Mouse (Mus musculus) forebrain, embryonic 16.5 days (tissue): ENCODE measurements around the gene Stat2. TPM values are rescaled to one million over a fixed set of nuclear protein-coding genes. Genes with fewer than 3 reads are reported as not detected.
A peak's percentile ranks its signal among the peaks of the same experiment; 100 is the strongest.
"Not testable (repeated sequence)": the region's sequence is repeated elsewhere in the genome, so short reads cannot be mapped to it uniquely, and the experiment has no call there.

Source experiments
- ATAC-seq: fragments of 200-750 bp; cut with Nextera tagmentation; 2 replicates; pipeline ENCODE4 v1.8.0; 2017; ENCODE audit warnings: mild to moderate bottlenecking, moderate library complexity
- H3K27ac ChIP-seq: fragments of 300-500 bp; sonication (generic); 2 replicates; pipeline ENCODE4 v1.5.1; 2014; ENCODE audit warnings: low read length, control low read depth
- H3K27me3 ChIP-seq: fragments of 300-500 bp; sonication (generic); replicated peaks from 2 replicates; pipeline ENCODE4 v1.6.1; 2014; ENCODE audit warnings: low read length; ENCODE audit not compliant: control insufficient read depth, insufficient read depth
- H3K36me3 ChIP-seq: fragments of 300-500 bp; sonication (generic); 2 replicates; pipeline ENCODE4 v1.6.1; 2014; ENCODE audit not compliant: control insufficient read depth, insufficient read depth
- H3K4me1 ChIP-seq: fragments of 300-500 bp; sonication (generic); replicated peaks from 2 replicates; pipeline ENCODE4 v1.6.1; 2014; ENCODE audit warnings: low read length; ENCODE audit not compliant: control insufficient read depth, insufficient read depth
- H3K4me2 ChIP-seq: fragments of 300-500 bp; sonication (generic); 2 replicates; pipeline ENCODE4 v1.6.1; 2014; ENCODE audit warnings: mild to moderate bottlenecking, low read length, control low read depth
- H3K4me3 ChIP-seq: fragments of 300-500 bp; sonication (generic); replicated peaks from 2 replicates; pipeline ENCODE4 v1.5.1; 2014; ENCODE audit warnings: mild to moderate bottlenecking, low read length, control low read depth
- H3K9ac ChIP-seq: fragments of 300-500 bp; sonication (generic); replicated peaks from 2 replicates; pipeline ENCODE4 v1.6.1; 2014; ENCODE audit warnings: low read depth, low read length, control low read depth
- H3K9me3 ChIP-seq: fragments of 300-500 bp; sonication (generic); 2 replicates; pipeline ENCODE4 v1.6.1; 2016; ENCODE audit warnings: low read length; ENCODE audit not compliant: control insufficient read depth
- WGBS: fragments of 180-500 bp; shearing (Covaris S2); extraction: QIAGEN DNeasy Blood & Tissue Kit; methylation state at CpG from one replicate; pipeline ENCODE4 v1.1.7; 2014; 5-methylcytosine and 5-hydroxymethylcytosine counted together
- polyA plus RNA-seq: library from polyadenylated mRNA; unstranded; fragments of >200 nt; fragmentation: Nextera tagmentation; extraction: Ambion mirVana; gene quantifications from 2 replicates; pipeline ENCODE4 v1.2.1, GENCODE M21; 2015

Stat2 gene
- polyA plus RNA-seq, 1 experiment from 2014 or later = 23.3 TPM

- Histone ChIP-seq H3K9ac (no peak overlapping the region), H3K36me3 (peaks cover 15% of the 10 kb centered on the region), H3K27ac (no peak overlapping the region), H3K27me3 (no peaks in the 10 kb centered on the region), H3K9me3 (no peaks in the 10 kb centered on the region), H3K4me1 (no peaks in the 10 kb centered on the region), H3K4me2 (no peak overlapping the region), H3K4me3 (no peak overlapping the region)
- 64% methylated on average over 31 of the region's 31 CpGs for WGBS
- ATAC-seq = peak; percentile 38; the same call in 1 of the 2 replicates
Measured at GRCm38 (mm10) chr10:128283604-128284579, 13.5 kb downstream of the Stat2 start.

GRCm38 (mm10) chr10:128290594-128290993 is 20.2 kb downstream of the Stat2 start:
- not testable (repeated sequence) for H3K4me1 ChIP-seq, H3K4me3 ChIP-seq, H3K9me3 ChIP-seq, H3K36me3 ChIP-seq, H3K4me2 ChIP-seq, ATAC-seq, H3K27ac ChIP-seq, H3K9ac ChIP-seq, H3K27me3 ChIP-seq
- WGBS = 100% methylated on average over 1 of the region's 1 CpGs

GRCm38 (mm10) chr10:128296370-128297090 is 26.2 kb downstream of the Stat2 start:
- peak; percentile 28; the same call in 1 of the 2 replicates for ATAC-seq
- WGBS = 44% methylated on average over 13 of the region's 13 CpGs
- H3K4me2 ChIP-seq = no peak overlapping the region
- H3K27ac ChIP-seq = no peak overlapping the region
- 0 out of 2 replicates have a peak, but pooled peaks cover 3% of the 10 kb centered on the region for H3K36me3 ChIP-seq
- 0 out of 2 replicates have a peak, but pooled peaks cover 2% of the 10 kb centered on the region for H3K4me1 ChIP-seq
- no peak overlapping the region for H3K9ac ChIP-seq
- H3K4me3 ChIP-seq = no peak overlapping the region
- H3K9me3 ChIP-seq = no peaks in the 10 kb centered on the region
- no peaks in the 10 kb centered on the region for H3K27me3 ChIP-seq

GRCm38 (mm10) chr10:128297221-128297620 is 26.9 kb downstream of the Stat2 start:
- Histone ChIP-seq H3K9me3 (no peaks in the 10 kb centered on the region), H3K27me3 (no peaks in the 10 kb centered on the region), H3K4me2 (no peak overlapping the region), H3K4me3 (no peak overlapping the region), H3K27ac (no peak overlapping the region), H3K36me3 (no peaks in the 10 kb centered on the region), H3K9ac (no peak overlapping the region), H3K4me1 (peaks cover 3% of the 10 kb centered on the region)
- no peak for ATAC-seq
- WGBS = 67% methylated on average over 4 of the region's 4 CpGs

- no peak overlapping the region for H3K4me3 ChIP-seq
- ATAC-seq = no peak
- H3K27ac ChIP-seq = no peak overlapping the region
- H3K27me3 ChIP-seq = no peaks in the 10 kb centered on the region
- H3K9me3 ChIP-seq = no peaks in the 10 kb centered on the region
- no peak overlapping the region for H3K4me2 ChIP-seq
- no peaks in the 10 kb centered on the region for H3K36me3 ChIP-seq
- H3K9ac ChIP-seq = no peak overlapping the region
- 76% methylated on average over 11 of the region's 11 CpGs for WGBS
- peaks cover 7% of the 10 kb centered on the region for H3K4me1 ChIP-seq
Measured at GRCm38 (mm10) chr10:128297622-128298021, 27.3 kb downstream of the Stat2 start.

GRCm38 (mm10) chr10:128298243-128298642 is 27.9 kb downstream of the Stat2 start:
- no peak overlapping the region for H3K9ac ChIP-seq
- ATAC-seq = no peak
- no peak overlapping the region for H3K4me3 ChIP-seq
- H3K27me3 ChIP-seq = no peaks in the 10 kb centered on the region
- WGBS = 81% methylated on average over 6 of the region's 6 CpGs
- no peaks in the 10 kb centered on the region for H3K9me3 ChIP-seq
- no peaks in the 10 kb centered on the region for H3K36me3 ChIP-seq
- no peak overlapping the region for H3K4me2 ChIP-seq
- no peak overlapping the region for H3K27ac ChIP-seq
- peaks cover 8% of the 10 kb centered on the region for H3K4me1 ChIP-seq

GRCm38 (mm10) chr10:128298702-128299171 is 28.4 kb downstream of the Stat2 start, which contains the start of gene Il23a:
TSS of gene Il23a (minus strand) at chr10:128298752.
- no peaks in the 10 kb centered on the region for H3K27me3 ChIP-seq
- no peak within 1 kb of the TSS for H3K27ac ChIP-seq
- H3K9ac ChIP-seq = no peak within 1 kb of the TSS
- H3K9me3 ChIP-seq = no peaks in the 10 kb centered on the region
- no peak within 1 kb of the TSS for H3K4me2 ChIP-seq
- no peaks in the 10 kb centered on the region for H3K36me3 ChIP-seq
- H3K4me3 ChIP-seq = no peak within 1 kb of the TSS
- peaks cover 8% of the 10 kb centered on the region for H3K4me1 ChIP-seq
- no peak for ATAC-seq
- 83% methylated on average over 11 of the region's 11 CpGs for WGBS

GRCm38 (mm10) chr10:128302357-128302756 is 32.0 kb downstream of the Stat2 start:
- H3K9ac ChIP-seq = peak overlapping the region; percentile 81
- peak overlapping the region; percentile 97 for H3K27ac ChIP-seq
- H3K9me3 ChIP-seq = no peaks in the 10 kb centered on the region
- ATAC-seq = no peak
- no peaks in the 10 kb centered on the region for H3K36me3 ChIP-seq
- no peaks in the 10 kb centered on the region for H3K27me3 ChIP-seq
- peaks cover 15% of the 10 kb centered on the region for H3K4me1 ChIP-seq
- peak overlapping the region; percentile 63 for H3K4me3 ChIP-seq
- H3K4me2 ChIP-seq = peak overlapping the region; percentile 78
- WGBS = 39% methylated on average over 3 of the region's 3 CpGs

GRCm38 (mm10) chr10:128302785-128303125 is 32.4 kb downstream of the Stat2 start:
- Histone ChIP-seq H3K27ac (peak overlapping the region; percentile 97), H3K4me3 (peak overlapping the region; percentile 63), H3K9ac (peak overlapping the region; percentile 81), H3K36me3 (no peaks in the 10 kb centered on the region), H3K4me1 (peaks cover 15% of the 10 kb centered on the region), H3K9me3 (no peaks in the 10 kb centered on the region), H3K27me3 (no peaks in the 10 kb centered on the region), H3K4me2 (peak overlapping the region; percentile 78)
- WGBS = 1% methylated on average over 9 of the region's 9 CpGs
- peak; percentile 41 for ATAC-seq
